Mouse (Mus musculus) liver (tissue): ENCODE measurements around the gene Rrad.
A peak's percentile ranks its signal among the peaks of the same experiment; 100 is the strongest.
"Not testable (repeated sequence)": the region's sequence is repeated elsewhere in the genome, so short reads cannot be mapped to it uniquely, and the experiment has no call there.

ENCODE experiments used
- DNase-seq: peaks from one replicate; pipeline ENCODE4 v3.0.0-alpha.2; 2020; ENCODE audit warnings: mixed read lengths

Rrad gene

GRCm38 (mm10) chr8:104630981-104631663, at the start of gene Rrad:
Gene Rrad (minus strand): TSS chr8:104631327.
- DNase-seq = peak; percentile 48

GRCm38 (mm10) chr8:104655614-104656013, 24.5 kb upstream of the Rrad start:
- DNase-seq = no peak

- DNase-seq = peak; percentile 52
Observed at GRCm38 (mm10) chr8:104654984-104655383, 23.9 kb upstream of the Rrad start.

GRCm38 (mm10) chr8:104644187-104644586, 13.1 kb upstream of the Rrad start:
- DNase-seq = not testable (repeated sequence)

GRCm38 (mm10) chr8:104642324-104642654, 11.2 kb upstream of the Rrad start:
- no peak for DNase-seq

- DNase-seq = peak; percentile 89
Observed at GRCm38 (mm10) chr8:104641426-104642323, 10.5 kb upstream of the Rrad start, which contains the start of gene Ciao2b. Gene Ciao2b (minus strand): TSS chr8:104641965.

- DNase-seq = no peak
Observed at GRCm38 (mm10) chr8:104640831-104641370, 9.8 kb upstream of the Rrad start.

- DNase-seq = no peak
Observed at GRCm38 (mm10) chr8:104640241-104640640, 9.1 kb upstream of the Rrad start.

- no peak for DNase-seq
Observed at GRCm38 (mm10) chr8:104638010-104638409, 6.9 kb upstream of the Rrad start.

GRCm38 (mm10) chr8:104635004-104635710, 4.0 kb upstream of the Rrad start:
- DNase-seq = no peak

- DNase-seq = no peak
Observed at GRCm38 (mm10) chr8:104633156-104633744, 2.1 kb upstream of the Rrad start.

GRCm38 (mm10) chr8:104632486-104632885, 1.4 kb upstream of the Rrad start:
- DNase-seq = no peak

GRCm38 (mm10) chr8:104631975-104632374, 848 bp upstream of the Rrad start:
- no peak for DNase-seq

- DNase-seq = no peak
Observed at GRCm38 (mm10) chr8:104630574-104630973, 553 bp downstream of the Rrad start.

- no peak for DNase-seq
Observed at GRCm38 (mm10) chr8:104630111-104630479, 1.0 kb downstream of the Rrad start.

- no peak for DNase-seq
Observed at GRCm38 (mm10) chr8:104629306-104630110, 1.6 kb downstream of the Rrad start.

GRCm38 (mm10) chr8:104628402-104628801, 2.7 kb downstream of the Rrad start:
- DNase-seq = no peak

GRCm38 (mm10) chr8:104627065-104627740, 3.9 kb downstream of the Rrad start:
- no peak for DNase-seq

- no peak for DNase-seq
Observed at GRCm38 (mm10) chr8:104624161-104624560, 7.0 kb downstream of the Rrad start, which contains the start of gene Cdh16. Gene Cdh16 (minus strand): TSS chr8:104624396.

- no peak for DNase-seq
Observed at GRCm38 (mm10) chr8:104620765-104621164, 10.4 kb downstream of the Rrad start.

- DNase-seq = no peak
Observed at GRCm38 (mm10) chr8:104613119-104613518, 18.0 kb downstream of the Rrad start.
